Mouse (Mus musculus): ENCODE measurements around the gene Usp45. TPM values are rescaled to one million over a fixed set of nuclear protein-coding genes. Genes with fewer than 3 reads are reported as not detected.

Gene Usp45
- polyA plus RNA-seq, 1 experiment = 3.8 TPM

- no peaks in the 10 kb centered on the region for H3K36me3 ChIP-seq (ENCODE audit: control insufficient read depth, insufficient read depth)
Observed at GRCm38 (mm10) chr4:21847481-21848286, 80.7 kb downstream of the Usp45 start, which contains the start of gene Pnisr. Gene Pnisr (plus strand): TSS chr4:21847583.

GRCm38 (mm10) chr4:21848287-21848630 is 81.3 kb downstream of the Usp45 start:
- H3ac ChIP-seq (ENCODE audit: control insufficient read depth, insufficient read length) = peak overlapping the region; percentile 35
- H3K79me2 ChIP-seq (ENCODE audit: control insufficient read depth, insufficient read depth) = peaks cover 51% of the 10 kb centered on the region
- H3K27me3 ChIP-seq (ENCODE audit: control insufficient read depth, insufficient read depth, insufficient read length) = no peaks in the 10 kb centered on the region
- no peaks in the 10 kb centered on the region for H3K36me3 ChIP-seq (ENCODE audit: control insufficient read depth, insufficient read depth)
- H3K4me2 ChIP-seq (ENCODE audit: low read depth) = peak overlapping the region; percentile 86
- H3K4me3 ChIP-seq = peak overlapping the region; percentile 93
- TF ChIP-seq TCF3 (IDR thresholded peaks at IDR 0.05; ENCODE audit: insufficient read length, low read depth) = no peak
- TF ChIP-seq POLR2A (IDR thresholded peaks at IDR 0.05; ENCODE audit: insufficient read length, low read depth) = peak; percentile 32

More at GRCm38 (mm10) chr4:21847481-21848286, 80.7 kb downstream of the Usp45 start, which contains the start of gene Pnisr:
- TF ChIP-seq SRF (IDR thresholded peaks at IDR 0.05; ENCODE audit: control insufficient read depth, insufficient read length, low read depth) = peak; percentile 43
- TF ChIP-seq MAX (IDR thresholded peaks at IDR 0.05; ENCODE audit: low read depth) = peak; percentile 20
- TF ChIP-seq E2F4 (IDR thresholded peaks at IDR 0.05; ENCODE audit: insufficient read depth) = no peak
- TF ChIP-seq MYOG (IDR thresholded peaks at IDR 0.05; ENCODE audit: control insufficient read depth in 1 of 3, insufficient read depth in 1 of 3, insufficient read length in 2 of 3, low read depth in 2 of 3) = no peak
- no peak for TF ChIP-seq POLR2AphosphoS2 (IDR thresholded peaks at IDR 0.05; ENCODE audit: insufficient read length, low read depth)
- peak; percentile 85 for TF ChIP-seq USF1 (IDR thresholded peaks at IDR 0.05; ENCODE audit: low read depth)
- no peak for TF ChIP-seq REST (IDR thresholded peaks at IDR 0.05; ENCODE audit: insufficient read depth, insufficient read length)
- no peak for TF ChIP-seq TCF3 (IDR thresholded peaks at IDR 0.05; ENCODE audit: insufficient read length, low read depth)
- TF ChIP-seq POLR2A (IDR thresholded peaks at IDR 0.05; ENCODE audit: insufficient read length, low read depth) = peak; percentile 29
- H3K4me2 ChIP-seq (ENCODE audit: low read depth) = peak within 1 kb of the TSS; percentile 86
- H3K27me3 ChIP-seq (ENCODE audit: control insufficient read depth, insufficient read depth, insufficient read length) = no peaks in the 10 kb centered on the region
- H3K79me2 ChIP-seq (ENCODE audit: control insufficient read depth, insufficient read depth) = peaks cover 45% of the 10 kb centered on the region
- H3ac ChIP-seq (ENCODE audit: control insufficient read depth, insufficient read length) = peak within 1 kb of the TSS; percentile 35
- H3K4me3 ChIP-seq = peak within 1 kb of the TSS; percentile 93

GRCm38 (mm10) chr4:21857481-21857880 is 90.5 kb downstream of the Usp45 start:
- no peaks in the 10 kb centered on the region for H3K27me3 ChIP-seq (ENCODE audit: control insufficient read depth, insufficient read depth, insufficient read length)
- H3ac ChIP-seq (ENCODE audit: control insufficient read depth, insufficient read length) = no peak overlapping the region
- H3K36me3 ChIP-seq (ENCODE audit: control insufficient read depth, insufficient read depth) = peaks cover 49% of the 10 kb centered on the region
- peaks cover 55% of the 10 kb centered on the region for H3K79me2 ChIP-seq (ENCODE audit: control insufficient read depth, insufficient read depth)
- no peak overlapping the region for H3K4me3 ChIP-seq
- TF ChIP-seq E2F4 (IDR thresholded peaks at IDR 0.05; ENCODE audit: insufficient read depth) (no peak), MYOG (IDR thresholded peaks at IDR 0.05; ENCODE audit: control insufficient read depth in 1 of 3, insufficient read depth in 1 of 3, insufficient read length in 2 of 3, low read depth in 2 of 3) (no peak), REST (IDR thresholded peaks at IDR 0.05; ENCODE audit: insufficient read depth, insufficient read length) (no peak), MYOD1 (IDR thresholded peaks at IDR 0.05; ENCODE audit: control insufficient read depth in 1 of 3, insufficient read length in 2 of 3, low read depth in 2 of 3) (no peak), USF1 (IDR thresholded peaks at IDR 0.05; ENCODE audit: low read depth) (no peak), MAX (IDR thresholded peaks at IDR 0.05; ENCODE audit: low read depth) (no peak), POLR2A (IDR thresholded peaks at IDR 0.05; ENCODE audit: insufficient read length, low read depth) (no peak), TCF3 (IDR thresholded peaks at IDR 0.05; ENCODE audit: insufficient read length, low read depth) (no peak), SRF (IDR thresholded peaks at IDR 0.05; ENCODE audit: control insufficient read depth, insufficient read length, low read depth) (no peak), TCF12 (IDR thresholded peaks at IDR 0.05; ENCODE audit: insufficient read depth, poor library complexity, severe bottlenecking) (no peak), CEBPB (IDR thresholded peaks at IDR 0.05; ENCODE audit: insufficient read depth, poor library complexity, severe bottlenecking) (no peak), POLR2AphosphoS2 (IDR thresholded peaks at IDR 0.05; ENCODE audit: insufficient read length, low read depth) (no peak)
- no peak overlapping the region for H3K4me2 ChIP-seq (ENCODE audit: low read depth)

- TF ChIP-seq MAX (IDR thresholded peaks at IDR 0.05; ENCODE audit: low read depth) (no peak), TCF12 (IDR thresholded peaks at IDR 0.05; ENCODE audit: insufficient read depth, poor library complexity, severe bottlenecking) (no peak), MYOG (IDR thresholded peaks at IDR 0.05; ENCODE audit: control insufficient read depth in 1 of 3, insufficient read depth in 1 of 3, insufficient read length in 2 of 3, low read depth in 2 of 3) (no peak), E2F4 (IDR thresholded peaks at IDR 0.05; ENCODE audit: insufficient read depth) (no peak), MYOD1 (IDR thresholded peaks at IDR 0.05; ENCODE audit: control insufficient read depth in 1 of 3, insufficient read length in 2 of 3, low read depth in 2 of 3) (no peak), CEBPB (IDR thresholded peaks at IDR 0.05; ENCODE audit: insufficient read depth, poor library complexity, severe bottlenecking) (no peak), POLR2A (IDR thresholded peaks at IDR 0.05; ENCODE audit: insufficient read length, low read depth) (no peak), TCF3 (IDR thresholded peaks at IDR 0.05; ENCODE audit: insufficient read length, low read depth) (no peak), POLR2AphosphoS2 (IDR thresholded peaks at IDR 0.05; ENCODE audit: insufficient read length, low read depth) (no peak), USF1 (IDR thresholded peaks at IDR 0.05; ENCODE audit: low read depth) (no peak), REST (IDR thresholded peaks at IDR 0.05; ENCODE audit: insufficient read depth, insufficient read length) (no peak), SRF (IDR thresholded peaks at IDR 0.05; ENCODE audit: control insufficient read depth, insufficient read length, low read depth) (no peak)
- H3ac ChIP-seq (ENCODE audit: control insufficient read depth, insufficient read length) = no peak overlapping the region
- H3K79me2 ChIP-seq (ENCODE audit: control insufficient read depth, insufficient read depth) = no peaks in the 10 kb centered on the region
- peaks cover 57% of the 10 kb centered on the region for H3K36me3 ChIP-seq (ENCODE audit: control insufficient read depth, insufficient read depth)
- H3K4me2 ChIP-seq (ENCODE audit: low read depth) = no peak overlapping the region
- no peak overlapping the region for H3K4me3 ChIP-seq
- no peaks in the 10 kb centered on the region for H3K27me3 ChIP-seq (ENCODE audit: control insufficient read depth, insufficient read depth, insufficient read length)
Observed at GRCm38 (mm10) chr4:21865226-21865625, 98.3 kb downstream of the Usp45 start.
